Mouse (Mus musculus) forebrain, embryonic 14.5 days (tissue): ENCODE results near the gene Myo10. TPM values are rescaled to one million over a fixed set of nuclear protein-coding genes. Genes with fewer than 3 reads are reported as not detected.

Experiments
- ATAC-seq: fragments of 200-750 bp; cut with Nextera tagmentation; 2 replicates; pipeline ENCODE4 v1.8.0; 2017; ENCODE audit warnings: mild to moderate bottlenecking, moderate library complexity
- DNase-seq: peaks from one replicate; pipeline ENCODE4 v3.0.0-alpha.2; 2015; ENCODE audit warnings: low spot score
- H3K27ac ChIP-seq: fragments of 300-500 bp; sonication (generic); 2 replicates; pipeline ENCODE4 v1.5.1; 2014; ENCODE audit warnings: low read depth, mild to moderate bottlenecking, control low read depth, low read length, moderate library complexity
- H3K27me3 ChIP-seq: fragments of 300-500 bp; sonication (generic); replicated peaks from 2 replicates; pipeline ENCODE4 v1.6.1; 2014; ENCODE audit warnings: low read length, control low read depth, mixed read lengths; ENCODE audit not compliant: control insufficient read depth, insufficient read depth
- H3K36me3 ChIP-seq: fragments of 300-500 bp; sonication (generic); 2 replicates; pipeline ENCODE4 v1.6.1; 2014; ENCODE audit warnings: low read length, control low read depth; ENCODE audit not compliant: control insufficient read depth, insufficient read depth
- H3K4me1 ChIP-seq: fragments of 300-500 bp; sonication (generic); 2 replicates; pipeline ENCODE4 v1.6.1; 2014; ENCODE audit warnings: antibody characterized with exemption, low read length, control low read depth; ENCODE audit not compliant: control insufficient read depth, insufficient read depth
- H3K4me2 ChIP-seq: fragments of 300-500 bp; sonication (generic); 2 replicates; pipeline ENCODE4 v1.6.1; 2014; ENCODE audit warnings: mild to moderate bottlenecking, control low read depth, low read length
- H3K4me3 ChIP-seq: fragments of 300-500 bp; sonication (generic); 2 replicates; pipeline ENCODE4 v1.5.1; 2014; ENCODE audit warnings: low read depth, low read length, control low read depth
- H3K9ac ChIP-seq: fragments of 300-500 bp; sonication (generic); 2 replicates; pipeline ENCODE4 v1.6.1; 2014; ENCODE audit warnings: mild to moderate bottlenecking, low read length, control low read depth, moderate library complexity
- H3K9me3 ChIP-seq: fragments of 300-500 bp; sonication (generic); replicated peaks from 2 replicates; pipeline ENCODE4 v1.6.1; 2016; ENCODE audit warnings: low read length, control low read depth, mixed read lengths; ENCODE audit not compliant: control insufficient read depth
- WGBS: fragments of 180-500 bp; shearing (Covaris S2); extraction: QIAGEN DNeasy Blood & Tissue Kit; methylation state at CpG from one replicate; pipeline ENCODE4 v1.1.7; 2014; 5-methylcytosine and 5-hydroxymethylcytosine counted together
- polyA plus RNA-seq: library from polyadenylated mRNA; unstranded; fragments of >200 nt; fragmentation: Nextera tagmentation; extraction: Ambion mirVana; gene quantifications from 2 replicates; pipeline ENCODE4 v1.2.1, GENCODE M21; 2014

Myo10 gene
- polyA plus RNA-seq, 1 experiment from 2014 or later: 36.2 TPM

DNA sequence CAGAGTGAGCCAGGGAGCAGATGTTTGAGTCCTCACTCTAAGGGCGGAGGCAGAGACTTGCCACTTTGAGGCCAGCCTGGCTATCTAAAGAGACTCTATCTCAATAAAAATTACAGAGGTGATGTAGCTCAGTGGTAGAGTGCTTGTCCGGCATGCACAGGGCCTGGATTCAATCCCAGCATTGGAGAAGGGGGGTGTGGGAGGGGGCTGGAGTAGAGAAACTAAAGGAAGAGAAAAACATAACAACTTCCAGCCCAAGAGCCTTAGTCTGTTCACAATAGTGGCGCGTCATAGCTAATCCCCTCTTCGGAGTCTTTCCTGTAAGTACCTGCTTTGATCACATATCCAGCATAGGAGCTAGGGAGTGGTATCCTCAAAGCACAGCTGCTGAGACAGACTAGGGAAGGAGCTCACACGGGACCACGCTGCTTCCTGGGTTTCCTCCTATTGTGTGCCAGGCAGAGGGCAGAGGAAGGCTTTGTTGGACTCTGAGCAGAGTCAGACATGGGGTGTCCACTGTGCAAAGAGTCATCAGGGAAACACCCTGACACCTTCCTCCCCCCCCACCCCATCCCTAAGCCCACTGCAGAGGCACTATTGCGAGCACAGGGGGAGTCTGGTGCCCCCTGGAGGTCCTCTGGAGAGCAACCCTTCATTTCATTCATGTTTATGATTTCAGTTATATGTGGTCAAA lies 169.5 kb downstream of the Myo10 start:
- Histone ChIP-seq H3K36me3 (peaks cover 79% of the 10 kb centered on the region), H3K4me3 (no peak overlapping the region), H3K4me2 (no peak overlapping the region), H3K27ac (no peak overlapping the region), H3K9ac (no peak overlapping the region), H3K27me3 (no peaks in the 10 kb centered on the region), H3K9me3 (no peaks in the 10 kb centered on the region), H3K4me1 (no peaks in the 10 kb centered on the region)
- no peak for DNase-seq
- 59% methylated on average over 8 of the region's 8 CpGs for WGBS
- peak; percentile 52; the same call in 1 of the 2 replicates for ATAC-seq

GRCm38 (mm10) chr15:25794123-25794522 lies 171.8 kb downstream of the Myo10 start:
- Histone ChIP-seq H3K9ac (no peak overlapping the region), H3K4me1 (no peaks in the 10 kb centered on the region), H3K9me3 (no peaks in the 10 kb centered on the region), H3K27ac (no peak overlapping the region), H3K4me3 (no peak overlapping the region), H3K36me3 (peaks cover 79% of the 10 kb centered on the region), H3K4me2 (no peak overlapping the region), H3K27me3 (no peaks in the 10 kb centered on the region)
- WGBS: 89% methylated on average over 8 of the region's 8 CpGs
- no peak for ATAC-seq
- no peak for DNase-seq

GRCm38 (mm10) chr15:25795496-25795895 lies 173.2 kb downstream of the Myo10 start:
- Histone ChIP-seq H3K4me1 (no peaks in the 10 kb centered on the region), H3K36me3 (peaks cover 80% of the 10 kb centered on the region), H3K9ac (no peak overlapping the region), H3K27me3 (no peaks in the 10 kb centered on the region), H3K4me2 (no peak overlapping the region), H3K9me3 (no peaks in the 10 kb centered on the region), H3K27ac (no peak overlapping the region), H3K4me3 (no peak overlapping the region)
- no peak for ATAC-seq
- no peak for DNase-seq
- WGBS: 95% methylated on average over 9 of the region's 9 CpGs

GRCm38 (mm10) chr15:25796353-25796752 lies 174.0 kb downstream of the Myo10 start:
- Histone ChIP-seq H3K4me1 (no peaks in the 10 kb centered on the region), H3K36me3 (peaks cover 82% of the 10 kb centered on the region), H3K9me3 (no peaks in the 10 kb centered on the region), H3K27ac (no peak overlapping the region), H3K27me3 (no peaks in the 10 kb centered on the region), H3K9ac (no peak overlapping the region), H3K4me2 (no peak overlapping the region), H3K4me3 (no peak overlapping the region)
- peak; percentile 59 for DNase-seq
- ATAC-seq: no peak
- WGBS: 55% methylated on average over 3 of the region's 3 CpGs

DNA sequence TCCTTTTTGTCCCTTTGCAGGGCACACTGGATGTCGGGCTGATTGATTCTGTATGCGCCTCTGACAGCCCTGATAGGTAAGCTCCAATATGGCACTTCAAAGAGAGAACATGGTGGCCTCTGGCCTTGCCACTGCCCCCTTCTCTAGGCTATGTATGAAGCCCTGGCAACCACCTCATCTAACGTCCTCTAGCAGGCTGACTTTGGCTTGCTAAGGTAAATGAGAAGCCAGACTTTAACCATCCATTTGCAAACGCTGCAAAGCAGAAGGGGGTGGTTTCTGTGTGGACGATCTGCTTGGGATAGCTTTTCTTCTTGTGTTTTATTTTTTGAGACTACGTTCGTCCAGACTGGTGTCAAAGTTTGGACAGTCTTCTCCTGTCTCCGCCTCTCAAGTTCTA lies 174.9 kb downstream of the Myo10 start:
- DNase-seq: no peak
- Histone ChIP-seq H3K4me2 (no peak overlapping the region), H3K4me1 (no peaks in the 10 kb centered on the region), H3K36me3 (peaks cover 86% of the 10 kb centered on the region), H3K27me3 (no peaks in the 10 kb centered on the region), H3K27ac (no peak overlapping the region), H3K9ac (no peak overlapping the region), H3K4me3 (no peak overlapping the region), H3K9me3 (no peaks in the 10 kb centered on the region)
- WGBS: 91% methylated on average over 8 of the region's 8 CpGs
- no peak for ATAC-seq

DNA sequence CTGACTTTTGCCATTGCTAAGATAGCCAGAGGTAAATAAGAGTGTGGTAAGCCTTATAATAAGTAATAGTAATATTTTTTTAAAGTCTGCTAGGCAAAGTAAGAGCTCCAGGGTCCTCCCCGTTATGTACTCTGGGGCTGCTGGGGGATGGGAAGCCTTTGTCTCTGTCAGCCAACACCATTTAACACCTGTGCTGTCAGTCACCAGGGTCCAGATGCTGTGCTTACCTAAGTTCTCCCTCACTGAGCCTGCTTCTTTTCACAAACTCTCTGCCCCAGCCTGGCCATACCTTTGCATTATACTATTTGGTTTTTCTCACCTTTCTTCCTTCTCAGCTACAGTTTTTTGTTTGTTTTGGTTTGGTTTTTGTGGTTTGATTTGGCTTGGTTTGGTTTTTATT lies 175.6 kb downstream of the Myo10 start:
- Histone ChIP-seq H3K4me2 (no peak overlapping the region), H3K4me1 (no peaks in the 10 kb centered on the region), H3K4me3 (no peak overlapping the region), H3K27ac (no peak overlapping the region), H3K36me3 (peaks cover 87% of the 10 kb centered on the region), H3K9me3 (no peaks in the 10 kb centered on the region), H3K27me3 (no peaks in the 10 kb centered on the region), H3K9ac (no peak overlapping the region)
- no peak for DNase-seq
- 80% methylated on average over 1 of the region's 1 CpGs for WGBS
- ATAC-seq: no peak

GRCm38 (mm10) chr15:25801726-25802125 lies 179.4 kb downstream of the Myo10 start:
- Histone ChIP-seq H3K36me3 (peaks cover 87% of the 10 kb centered on the region), H3K4me2 (no peak overlapping the region), H3K27ac (no peak overlapping the region), H3K9me3 (no peaks in the 10 kb centered on the region), H3K4me1 (no peaks in the 10 kb centered on the region), H3K27me3 (no peaks in the 10 kb centered on the region), H3K9ac (no peak overlapping the region), H3K4me3 (no peak overlapping the region)
- DNase-seq: no peak
- no peak for ATAC-seq
- 79% methylated on average over 5 of the region's 5 CpGs for WGBS

DNA sequence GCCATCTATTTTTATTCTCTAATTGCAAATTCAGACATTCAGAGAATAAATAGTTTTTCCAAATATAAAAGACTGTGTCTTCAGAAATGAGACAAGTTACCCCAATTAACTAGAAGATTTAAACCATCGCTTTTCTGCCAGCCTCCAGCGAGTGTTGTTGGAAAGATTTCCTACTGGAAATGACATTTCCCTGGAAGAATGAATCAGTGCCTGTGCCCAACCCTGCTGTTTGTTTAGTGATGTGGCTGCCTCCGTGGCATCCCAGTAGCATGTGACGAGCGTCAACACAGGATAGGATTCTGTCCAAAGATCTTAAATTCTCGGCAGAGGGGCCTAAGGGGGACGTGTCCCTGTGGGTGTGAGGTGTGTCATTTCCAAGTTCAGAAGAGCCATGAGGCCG lies 179.9 kb downstream of the Myo10 start:
- no peak overlapping the region for H3K4me3 ChIP-seq
- H3K4me2 ChIP-seq: no peak overlapping the region
- 77% methylated on average over 8 of the region's 8 CpGs for WGBS
- no peak for ATAC-seq
- H3K27ac ChIP-seq: no peak overlapping the region
- H3K4me1 ChIP-seq: no peaks in the 10 kb centered on the region
- peak; percentile 41 for DNase-seq
- H3K36me3 ChIP-seq: peaks cover 87% of the 10 kb centered on the region
- no peaks in the 10 kb centered on the region for H3K9me3 ChIP-seq
- no peaks in the 10 kb centered on the region for H3K27me3 ChIP-seq
- H3K9ac ChIP-seq: no peak overlapping the region

DNA sequence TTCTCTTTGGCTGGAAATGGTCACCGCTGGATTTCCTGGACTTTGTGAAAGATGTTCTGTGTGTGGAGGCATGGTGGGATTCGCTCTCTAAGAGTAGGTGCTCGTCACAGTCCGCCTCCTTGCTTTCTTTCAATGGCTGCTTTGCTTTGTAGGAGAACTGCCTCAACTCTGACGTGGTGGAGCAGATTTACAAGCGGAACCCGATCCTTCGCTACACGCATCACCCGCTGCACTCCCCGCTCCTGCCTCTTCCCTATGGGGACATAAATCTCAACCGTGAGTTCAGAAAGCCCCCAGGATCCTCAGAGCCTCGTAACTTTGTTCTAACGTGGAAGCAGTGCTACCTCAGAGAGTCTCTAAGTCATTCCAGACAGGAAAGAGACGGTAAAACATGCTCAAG lies 180.8 kb downstream of the Myo10 start:
- Histone ChIP-seq H3K36me3 (peaks cover 89% of the 10 kb centered on the region), H3K4me3 (no peak overlapping the region), H3K4me1 (no peaks in the 10 kb centered on the region), H3K9me3 (no peaks in the 10 kb centered on the region), H3K4me2 (no peak overlapping the region), H3K27me3 (no peaks in the 10 kb centered on the region), H3K9ac (no peak overlapping the region), H3K27ac (no peak overlapping the region)
- ATAC-seq (no peak), DNase-seq (no peak)
- WGBS: 86% methylated on average over 15 of the region's 15 CpGs
